Mouse (Mus musculus) lung, postnatal 0 days (tissue): ENCODE measurements around the gene Bcar3. TPM values are rescaled to one million over a fixed set of nuclear protein-coding genes. Genes with fewer than 3 reads are reported as not detected.
"Not testable (repeated sequence)": the region's sequence is repeated elsewhere in the genome, so short reads cannot be mapped to it uniquely, and the experiment has no call there.

ENCODE experiments used
- ATAC-seq: fragments of 200-750 bp; cut with Nextera tagmentation; 2 replicates; pipeline ENCODE4 v1.8.0; 2017; ENCODE audit warnings: moderate library complexity
- DNase-seq: peaks from one replicate; pipeline ENCODE4 v3.0.0-alpha.2; 2016; ENCODE audit warnings: low spot score
- H3K27ac ChIP-seq: fragments of 300-500 bp; sonication (generic); 2 replicates; pipeline ENCODE4 v1.5.1; 2014; ENCODE audit warnings: antibody characterized with exemption, mild to moderate bottlenecking, low read length, mixed read lengths
- H3K27me3 ChIP-seq: fragments of 300-500 bp; sonication (generic); replicated peaks from 2 replicates; pipeline ENCODE4 v1.6.1; 2014; ENCODE audit warnings: low read length, mixed read lengths; ENCODE audit not compliant: insufficient read depth
- H3K36me3 ChIP-seq: fragments of 300-500 bp; sonication (generic); 2 replicates; pipeline ENCODE4 v1.6.1; 2014; ENCODE audit warnings: low read length, mixed read lengths; ENCODE audit not compliant: insufficient read depth
- H3K4me1 ChIP-seq: fragments of 300-500 bp; sonication (generic); 2 replicates; pipeline ENCODE4 v1.6.1; 2014; ENCODE audit warnings: antibody characterized with exemption, low read depth, low read length, mixed read lengths; ENCODE audit not compliant: insufficient read depth
- H3K4me2 ChIP-seq: fragments of 300-500 bp; sonication (generic); replicated peaks from 2 replicates; pipeline ENCODE4 v1.6.1; 2014; ENCODE audit warnings: low read depth, mild to moderate bottlenecking, low read length, moderate library complexity, mixed read lengths
- H3K4me3 ChIP-seq: fragments of 300-500 bp; sonication (generic); 2 replicates; pipeline ENCODE4 v1.5.1; 2014; ENCODE audit warnings: low read depth, low read length
- H3K9ac ChIP-seq: fragments of 300-500 bp; sonication (generic); replicated peaks from 2 replicates; pipeline ENCODE4 v1.6.1; 2014; ENCODE audit warnings: low read depth, mild to moderate bottlenecking
- H3K9me3 ChIP-seq: fragments of 300-500 bp; sonication (generic); 2 replicates; pipeline ENCODE4 v1.6.1; 2016; ENCODE audit warnings: low read length, mixed read lengths
- CTCF ChIP-seq: IDR thresholded peaks from 2 replicates; pipeline ENCODE4 v1.5.1; 2016; ENCODE audit warnings: antibody characterized with exemption, mild to moderate bottlenecking
- EP300 ChIP-seq: IDR thresholded peaks from 2 replicates; pipeline ENCODE4 v1.6.1; 2016; ENCODE audit warnings: antibody characterized with exemption, mild to moderate bottlenecking, control low read depth
- WGBS: fragments of 180-500 bp; shearing (Covaris S2); extraction: QIAGEN DNeasy Blood & Tissue Kit; methylation state at CpG from one replicate; pipeline ENCODE4 v1.1.7; 2014; 5-methylcytosine and 5-hydroxymethylcytosine counted together
- polyA plus RNA-seq: library from polyadenylated mRNA; unstranded; fragments of >200 nt; fragmentation: Nextera tagmentation; extraction: Ambion mirVana; gene quantifications from 2 replicates; pipeline ENCODE4 v1.2.1, GENCODE M21; 2015

Gene Bcar3
- polyA plus RNA-seq, 1 experiment from 2014 or later: 38.3 TPM

DNA sequence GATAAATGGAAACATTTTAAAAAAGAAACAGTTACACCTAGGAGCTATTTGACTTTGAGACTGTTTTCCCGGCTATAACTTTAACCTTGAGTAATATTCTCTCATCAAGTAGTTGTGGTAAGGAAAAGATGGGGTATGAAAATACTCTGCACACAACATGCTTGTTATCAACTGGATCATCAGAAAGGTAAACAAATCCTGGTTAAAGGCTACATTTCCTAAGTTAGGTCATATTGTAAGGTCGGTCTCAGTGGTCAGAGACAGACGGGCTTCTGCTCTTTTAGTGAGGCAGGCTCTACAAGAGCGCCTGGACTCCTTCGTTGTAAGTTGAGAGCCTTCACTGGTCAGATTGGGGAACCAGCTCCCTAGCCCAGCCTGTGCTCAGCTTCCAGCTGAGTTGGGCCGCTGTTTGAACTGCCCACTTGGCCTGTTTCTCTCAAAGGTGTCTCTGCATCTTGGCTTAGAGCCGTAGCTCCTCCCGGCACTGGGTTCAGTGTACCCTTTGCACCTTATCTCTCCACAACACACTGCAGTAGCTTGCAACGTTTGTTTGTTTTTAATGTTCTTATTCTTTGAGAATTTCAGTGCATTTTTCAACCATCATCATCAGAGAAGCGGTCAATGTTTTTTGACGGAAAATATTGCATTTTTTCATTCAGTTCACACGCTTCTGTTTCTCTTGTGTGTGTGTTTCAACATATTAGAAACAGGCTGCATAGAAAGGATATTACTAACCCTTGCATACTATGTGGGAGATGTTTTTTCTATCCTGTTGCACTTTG is 46.8 kb upstream of the Bcar3 start:
- WGBS: 41% methylated on average over 12 of the region's 12 CpGs

GRCm38 (mm10) chr3:122247768-122248100 is 46.2 kb upstream of the Bcar3 start:
- TF ChIP-seq EP300: no peak
- no peak for TF ChIP-seq CTCF
- ATAC-seq: no peak
- peaks cover 14% of the 10 kb centered on the region; the same call in 1 of the 2 replicates for H3K4me1 ChIP-seq
- H3K4me2 ChIP-seq: no peak overlapping the region; the same call in 1 of the 2 replicates
- no peaks in the 10 kb centered on the region for H3K27me3 ChIP-seq
- no peak for DNase-seq
- 100% methylated on average over 2 of the region's 2 CpGs for WGBS
- no peaks in the 10 kb centered on the region for H3K9me3 ChIP-seq
- H3K36me3 ChIP-seq: no peaks in the 10 kb centered on the region
- H3K27ac ChIP-seq: no peak overlapping the region
- no peak overlapping the region; the same call in 1 of the 2 replicates for H3K4me3 ChIP-seq
- H3K9ac ChIP-seq: no peak overlapping the region

More for the DNA sequence above, 46.8 kb upstream of the Bcar3 start:
- Histone ChIP-seq H3K9ac (no peak overlapping the region), H3K36me3 (no peaks in the 10 kb centered on the region), H3K4me2 (peak overlapping the region; percentile 92; the same call in 1 of the 2 replicates), H3K27ac (no peak overlapping the region), H3K4me1 (peaks cover 14% of the 10 kb centered on the region; the same call in 1 of the 2 replicates), H3K9me3 (no peaks in the 10 kb centered on the region), H3K4me3 (peak overlapping the region; percentile 92; the same call in 1 of the 2 replicates), H3K27me3 (no peaks in the 10 kb centered on the region)
- ATAC-seq: no peak
- DNase-seq: peak; percentile 24
- TF ChIP-seq CTCF (no peak), EP300 (no peak)

GRCm38 (mm10) chr3:122252466-122253253 is 41.3 kb upstream of the Bcar3 start:
- TF ChIP-seq CTCF (no peak), EP300 (no peak)
- no peak for DNase-seq
- Histone ChIP-seq H3K27ac (no peak overlapping the region), H3K4me3 (no peak overlapping the region), H3K9ac (no peak overlapping the region), H3K4me2 (no peak overlapping the region), H3K9me3 (no peaks in the 10 kb centered on the region), H3K4me1 (peaks cover 1% of the 10 kb centered on the region; the same call in 1 of the 2 replicates), H3K36me3 (no peaks in the 10 kb centered on the region), H3K27me3 (no peaks in the 10 kb centered on the region)
- ATAC-seq: no peak
- 34% methylated on average over 3 of the region's 3 CpGs for WGBS

DNA sequence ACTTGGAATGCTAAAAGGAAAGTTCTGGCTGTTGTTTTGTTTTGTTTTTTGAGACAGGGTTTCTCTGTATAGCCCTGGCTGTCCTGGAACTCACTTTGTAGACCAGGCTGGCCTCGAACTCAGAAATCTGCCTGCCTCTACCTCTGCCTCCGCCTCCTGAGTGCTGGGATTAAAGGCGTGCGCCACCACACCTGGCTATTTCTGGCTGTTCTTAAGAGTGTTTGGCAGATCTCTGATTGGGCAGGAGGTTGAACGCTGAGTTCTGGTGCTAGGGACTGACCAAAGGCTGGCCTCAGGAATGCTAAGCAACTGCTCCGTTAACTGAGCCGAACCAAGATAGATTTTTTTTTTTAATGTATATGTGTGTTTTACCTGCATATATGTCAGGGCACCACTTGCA is 39.9 kb upstream of the Bcar3 start:
- H3K4me3 ChIP-seq, H3K4me2 ChIP-seq, H3K27me3 ChIP-seq, H3K27ac ChIP-seq, DNase-seq, H3K36me3 ChIP-seq, H3K9ac ChIP-seq, H3K4me1 ChIP-seq, ATAC-seq, H3K9me3 ChIP-seq: not testable (repeated sequence)
- 80% methylated on average over 7 of the region's 7 CpGs for WGBS

DNA sequence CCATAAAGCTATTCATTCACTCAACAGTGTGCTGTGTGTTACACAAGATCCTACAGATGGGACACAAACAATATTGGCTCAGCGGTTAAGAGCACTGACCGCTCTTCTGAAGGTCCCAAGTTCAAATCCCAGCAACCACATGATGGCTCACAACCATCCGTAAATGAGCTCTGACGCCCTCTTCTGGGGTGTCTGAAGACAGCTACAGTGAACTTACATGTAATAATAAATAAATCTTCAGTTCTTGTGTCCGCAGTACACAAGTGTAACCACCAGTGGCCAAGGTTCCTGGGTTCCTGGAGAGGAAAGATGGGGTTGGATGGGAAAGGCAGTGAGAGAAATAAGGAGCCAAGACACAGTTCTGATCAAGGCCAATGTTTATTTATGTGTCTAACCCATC is 23.9 kb upstream of the Bcar3 start:
- H3K4me3 ChIP-seq: no peak overlapping the region

DNA sequence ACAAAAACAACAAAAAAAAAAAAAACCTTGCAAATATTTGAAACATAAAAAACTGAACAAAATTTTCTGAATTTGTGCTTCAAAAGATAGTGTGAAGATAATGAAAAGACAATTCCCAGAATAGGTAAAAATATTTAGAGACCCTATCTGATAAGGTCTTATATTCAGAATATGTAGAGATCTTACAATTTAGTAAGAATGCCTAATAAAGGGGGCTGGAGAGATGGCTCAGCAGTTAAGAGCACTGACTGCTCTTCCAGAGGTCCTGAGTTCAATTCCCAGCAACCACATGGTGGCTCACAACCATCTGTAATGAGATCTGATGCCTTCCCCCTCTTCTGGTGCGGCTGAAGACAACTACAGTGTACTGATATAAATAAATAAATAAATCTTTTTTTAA is 21.4 kb upstream of the Bcar3 start:
- ATAC-seq, H3K27me3 ChIP-seq, H3K4me2 ChIP-seq, H3K9ac ChIP-seq, H3K4me3 ChIP-seq, H3K9me3 ChIP-seq, H3K36me3 ChIP-seq, H3K4me1 ChIP-seq, H3K27ac ChIP-seq, DNase-seq: not testable (repeated sequence)
- WGBS: 63% methylated on average over 1 of the region's 1 CpGs

More for the DNA sequence above, 23.9 kb upstream of the Bcar3 start:
- no peak overlapping the region for H3K9ac ChIP-seq
- H3K4me1 ChIP-seq: no peaks in the 10 kb centered on the region
- 65% methylated on average over 5 of the region's 5 CpGs for WGBS
- no peak overlapping the region for H3K27ac ChIP-seq
- DNase-seq: peak; percentile 32
- ATAC-seq: no peak
- no peaks in the 10 kb centered on the region for H3K9me3 ChIP-seq
- 0 out of 2 replicates have a peak, but pooled peaks cover 4% of the 10 kb centered on the region for H3K36me3 ChIP-seq
- no peaks in the 10 kb centered on the region for H3K27me3 ChIP-seq
- H3K4me2 ChIP-seq: no peak overlapping the region
- peak; percentile 45 for TF ChIP-seq CTCF
- no peak for TF ChIP-seq EP300
